Mouse (Mus musculus): ENCODE results near the gene Edrf1. TPM values are rescaled to one million over a fixed set of nuclear protein-coding genes. Genes with fewer than 3 reads are reported as not detected.

Edrf1 gene
- 17.8 TPM for polyA plus RNA-seq (2014; fragmentation: Illumina TruSeq; extraction: RNeasy Lipid Tissue Mini Kit (QIAGEN cat#74804); ENCODE audit: low replicate concordance)

GRCm38 (mm10) chr7:133637361-133638305, at the start of gene Edrf1:
Edrf1 (plus strand) TSS chr7:133637543.

GRCm38 (mm10) chr7:133602058-133602457, 35.3 kb upstream of the Edrf1 start, which contains the start of gene Tex36:
Tex36 (minus strand) TSS chr7:133602158.

GRCm38 (mm10) chr7:133679961-133680360, 42.6 kb downstream of the Edrf1 start, which contains the start of gene Mmp21:
Mmp21 (minus strand) TSS chr7:133680061.

Other genes starting within 250 kb of the Edrf1 start
- not detected for gene Tex36, start 35.4 kb upstream of the Edrf1 start, polyA plus RNA-seq (2014; fragmentation: Illumina TruSeq; extraction: RNeasy Lipid Tissue Mini Kit (QIAGEN cat#74804); ENCODE audit: low replicate concordance)
- not detected for gene Mmp21, start 42.5 kb downstream of the Edrf1 start, polyA plus RNA-seq (2014; fragmentation: Illumina TruSeq; extraction: RNeasy Lipid Tissue Mini Kit (QIAGEN cat#74804); ENCODE audit: low replicate concordance)
- gene Bccip, start 71.8 kb downstream of the Edrf1 start, polyA plus RNA-seq (2014; fragmentation: Illumina TruSeq; extraction: RNeasy Lipid Tissue Mini Kit (QIAGEN cat#74804); ENCODE audit: low replicate concordance) = 51.2 TPM
- 10.5 TPM for gene Uros, start 72.5 kb downstream of the Edrf1 start, polyA plus RNA-seq (2014; fragmentation: Illumina TruSeq; extraction: RNeasy Lipid Tissue Mini Kit (QIAGEN cat#74804); ENCODE audit: low replicate concordance)
- gene Fank1, start 139.3 kb downstream of the Edrf1 start, polyA plus RNA-seq (2014; fragmentation: Illumina TruSeq; extraction: RNeasy Lipid Tissue Mini Kit (QIAGEN cat#74804); ENCODE audit: low replicate concordance) = not detected
- 3.5 TPM for gene Dhx32, start 145.2 kb downstream of the Edrf1 start, polyA plus RNA-seq (2014; fragmentation: Illumina TruSeq; extraction: RNeasy Lipid Tissue Mini Kit (QIAGEN cat#74804); ENCODE audit: low replicate concordance)